Mouse (Mus musculus) hindbrain, postnatal 0 days (tissue): ENCODE data around the gene Fam168a. TPM values are rescaled to one million over a fixed set of nuclear protein-coding genes. Genes with fewer than 3 reads are reported as not detected.

Experiments
- ATAC-seq: fragments of 200-750 bp; cut with Nextera tagmentation; 2 replicates; pipeline ENCODE4 v1.8.0; 2017; ENCODE audit warnings: mild to moderate bottlenecking, moderate TSS enrichment, moderate library complexity
- DNase-seq: peaks from one replicate; pipeline ENCODE4 v3.0.0-alpha.2; 2015; ENCODE audit warnings: low spot score
- H3K27ac ChIP-seq: fragments of 300-500 bp; sonication (generic); 2 replicates; pipeline ENCODE4 v1.5.1; 2014; ENCODE audit warnings: mild to moderate bottlenecking
- H3K27me3 ChIP-seq: fragments of 300-500 bp; sonication (generic); 2 replicates; pipeline ENCODE4 v1.6.1; 2014; ENCODE audit warnings: low read length, mixed read lengths; ENCODE audit not compliant: insufficient read depth
- H3K36me3 ChIP-seq: fragments of 300-500 bp; sonication (generic); 2 replicates; pipeline ENCODE4 v1.6.1; 2014; ENCODE audit warnings: low read length, mixed read lengths; ENCODE audit not compliant: insufficient read depth
- H3K4me1 ChIP-seq: fragments of 300-500 bp; sonication (generic); 2 replicates; pipeline ENCODE4 v1.6.1; 2014; ENCODE audit warnings: antibody characterized with exemption, low read length, mixed read lengths; ENCODE audit not compliant: insufficient read depth
- H3K4me2 ChIP-seq: fragments of 300-500 bp; sonication (generic); 2 replicates; pipeline ENCODE4 v1.6.1; 2014; ENCODE audit warnings: low read depth, mild to moderate bottlenecking, low read length, moderate library complexity, mixed read lengths
- H3K4me3 ChIP-seq: fragments of 300-500 bp; sonication (generic); 2 replicates; pipeline ENCODE4 v1.5.1; 2014; ENCODE audit warnings: low read length
- H3K9ac ChIP-seq: fragments of 300-500 bp; sonication (generic); replicated peaks from 2 replicates; pipeline ENCODE4 v1.6.1; 2014; ENCODE audit warnings: mild to moderate bottlenecking, low read length, moderate library complexity, mixed read lengths
- H3K9me3 ChIP-seq: fragments of 300-500 bp; sonication (generic); 2 replicates; pipeline ENCODE4 v1.6.1; 2016; ENCODE audit warnings: low read length, mixed read lengths
- CTCF ChIP-seq: IDR thresholded peaks from 2 replicates; pipeline ENCODE4 v1.5.1; 2016; ENCODE audit warnings: antibody characterized with exemption, control low read depth, low read depth
- WGBS: fragments of 180-500 bp; shearing (Covaris S2); extraction: QIAGEN DNeasy Blood & Tissue Kit; methylation state at CpG from one replicate; pipeline ENCODE4 v1.1.7; 2014; 5-methylcytosine and 5-hydroxymethylcytosine counted together
- polyA plus RNA-seq: library from polyadenylated mRNA; unstranded; fragments of >200 nt; fragmentation: Nextera tagmentation; extraction: Ambion mirVana; gene quantifications from 2 replicates; pipeline ENCODE4 v1.2.1, GENCODE M21; 2015
- total RNA-seq: library from RNA; depleted of rRNA; stranded (reverse); fragments of >200 nt; gene quantifications from 2 replicates; pipeline ENCODE4 v1.2.3, GENCODE M21; 2014

Gene Fam168a
- total and polyA plus RNA-seq, 2 experiments from 2014 or later: 116 to 162 TPM

GRCm38 (mm10) chr7:100798810-100799209 is 92.4 kb downstream of the Fam168a start:
- H3K9me3 ChIP-seq: no peaks in the 10 kb centered on the region
- ATAC-seq (peak; percentile 38; the same call in 1 of the 2 replicates), DNase-seq (peak; percentile 47)
- no peak overlapping the region for H3K9ac ChIP-seq
- no peak overlapping the region for H3K4me2 ChIP-seq
- peak; percentile 63 for TF ChIP-seq CTCF
- no peak overlapping the region for H3K4me3 ChIP-seq
- WGBS: 61% methylated on average over 3 of the region's 3 CpGs
- H3K27ac ChIP-seq: no peak overlapping the region
- no peaks in the 10 kb centered on the region for H3K36me3 ChIP-seq
- H3K4me1 ChIP-seq: no peaks in the 10 kb centered on the region
- H3K27me3 ChIP-seq: no peaks in the 10 kb centered on the region

GRCm38 (mm10) chr7:100805391-100805790 is 99.0 kb downstream of the Fam168a start:
- H3K27me3 ChIP-seq: no peaks in the 10 kb centered on the region
- H3K9ac ChIP-seq: no peak overlapping the region
- ATAC-seq: no peak
- no peak for DNase-seq
- no peak overlapping the region for H3K4me3 ChIP-seq
- H3K4me1 ChIP-seq: no peaks in the 10 kb centered on the region
- H3K27ac ChIP-seq: 0 out of 2 replicates have a peak overlapping the region, but pooled peaks have one; percentile 8
- H3K4me2 ChIP-seq: no peak overlapping the region
- no peaks in the 10 kb centered on the region for H3K9me3 ChIP-seq
- WGBS: 71% methylated on average over 2 of the region's 2 CpGs
- H3K36me3 ChIP-seq: no peaks in the 10 kb centered on the region
- no peak for TF ChIP-seq CTCF

GRCm38 (mm10) chr7:100811912-100812311 is 105.5 kb downstream of the Fam168a start:
- H3K36me3 ChIP-seq: no peaks in the 10 kb centered on the region
- ATAC-seq: no peak
- no peak overlapping the region for H3K9ac ChIP-seq
- H3K4me1 ChIP-seq: no peaks in the 10 kb centered on the region
- H3K27me3 ChIP-seq: no peaks in the 10 kb centered on the region
- peak; percentile 18 for DNase-seq
- no peaks in the 10 kb centered on the region for H3K9me3 ChIP-seq
- no peak overlapping the region for H3K27ac ChIP-seq
- H3K4me2 ChIP-seq: no peak overlapping the region
- no peak overlapping the region for H3K4me3 ChIP-seq
- 42% methylated on average over 5 of the region's 5 CpGs for WGBS
- no peak for TF ChIP-seq CTCF

GRCm38 (mm10) chr7:100812641-100813040 is 106.2 kb downstream of the Fam168a start:
- Histone ChIP-seq H3K27me3 (no peaks in the 10 kb centered on the region), H3K4me1 (0 out of 2 replicates have a peak, but pooled peaks cover 5% of the 10 kb centered on the region), H3K4me2 (no peak overlapping the region), H3K9me3 (no peaks in the 10 kb centered on the region), H3K9ac (no peak overlapping the region), H3K36me3 (no peaks in the 10 kb centered on the region), H3K4me3 (no peak overlapping the region), H3K27ac (no peak overlapping the region)
- no peak for ATAC-seq
- 91% methylated on average over 5 of the region's 5 CpGs for WGBS
- no peak for TF ChIP-seq CTCF
- no peak for DNase-seq

GRCm38 (mm10) chr7:100815900-100816570 is 109.6 kb downstream of the Fam168a start:
- H3K9me3 ChIP-seq: no peaks in the 10 kb centered on the region
- 25% methylated on average over 8 of the region's 8 CpGs for WGBS
- H3K4me1 ChIP-seq: 0 out of 2 replicates have a peak, but pooled peaks cover 6% of the 10 kb centered on the region
- no peak overlapping the region for H3K4me3 ChIP-seq
- no peak for TF ChIP-seq CTCF
- H3K36me3 ChIP-seq: no peaks in the 10 kb centered on the region
- peak; percentile 70 for ATAC-seq
- H3K27me3 ChIP-seq: no peaks in the 10 kb centered on the region
- no peak overlapping the region for H3K27ac ChIP-seq
- DNase-seq: peak; percentile 41
- no peak overlapping the region for H3K4me2 ChIP-seq
- no peak overlapping the region for H3K9ac ChIP-seq

GRCm38 (mm10) chr7:100816759-100817441 is 110.5 kb downstream of the Fam168a start:
- Histone ChIP-seq H3K4me1 (0 out of 2 replicates have a peak, but pooled peaks cover 6% of the 10 kb centered on the region), H3K9me3 (no peaks in the 10 kb centered on the region), H3K27me3 (no peaks in the 10 kb centered on the region), H3K36me3 (no peaks in the 10 kb centered on the region), H3K4me2 (no peak overlapping the region), H3K4me3 (no peak overlapping the region), H3K9ac (no peak overlapping the region), H3K27ac (peak overlapping the region; percentile 34; the same call in 1 of the 2 replicates)
- DNase-seq (peak; percentile 49), ATAC-seq (no peak)
- WGBS: 34% methylated on average over 6 of the region's 6 CpGs
- no peak for TF ChIP-seq CTCF

- Histone ChIP-seq H3K4me2 (no peak overlapping the region), H3K4me3 (no peak overlapping the region), H3K9ac (no peak overlapping the region), H3K4me1 (0 out of 2 replicates have a peak, but pooled peaks cover 6% of the 10 kb centered on the region), H3K36me3 (no peaks in the 10 kb centered on the region), H3K9me3 (no peaks in the 10 kb centered on the region), H3K27me3 (no peaks in the 10 kb centered on the region), H3K27ac (peak overlapping the region; percentile 34; the same call in 1 of the 2 replicates)
- 76% methylated on average over 2 of the region's 2 CpGs for WGBS
- DNase-seq (no peak), ATAC-seq (no peak)
- no peak for TF ChIP-seq CTCF
Measured at GRCm38 (mm10) chr7:100817442-100817760, 111.0 kb downstream of the Fam168a start.
